In the genomic region with DNA sequence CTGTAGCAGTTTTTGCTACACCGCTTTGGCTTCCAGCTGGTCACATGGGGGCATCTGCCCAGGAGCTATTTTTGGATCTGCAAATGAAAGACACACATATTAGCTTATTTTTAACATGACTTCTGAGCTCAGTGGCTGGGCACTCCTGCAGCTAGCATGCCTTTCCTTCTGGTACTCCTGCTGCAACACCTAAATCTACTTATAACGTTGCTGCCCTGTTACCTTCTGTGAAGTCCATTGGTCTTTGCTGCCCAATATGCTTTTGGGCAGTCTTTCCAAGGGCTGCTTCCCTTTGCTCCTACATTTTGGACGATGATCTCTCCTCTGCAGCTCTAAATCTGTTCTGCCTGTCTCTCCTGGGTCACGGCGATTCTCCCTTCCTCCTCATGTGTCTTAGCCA, we compare ENCODE assay signal across 30 mouse cellular contexts. TPM values are rescaled to one million over a fixed set of nuclear protein-coding genes. Genes with fewer than 3 reads are reported as not detected.
DNase-seq lines count a peak whose midpoint lies in the region; ATAC-seq lines count a peak whose summit lies in the region.
"Had no signal": no experiment of that assay in that cellular context is flagged by ENCODE, and none has a peak within 500 bp of the region (broad histone marks: within the 10 kb centered on the region; RNA-seq: fewer than 3 reads in every experiment).

No protein-coding gene starts in this region.

- no peaks in the 10 kb centered on the region for H3K27me3 ChIP-seq in heart, embryonic 10.5 days (ENCODE audit: insufficient read depth, poor library complexity, severe bottlenecking)
- H3K27me3 ChIP-seq in hindbrain, embryonic 11.5 days (ENCODE audit: control insufficient read depth, insufficient read depth, low read length) = no peaks in the 10 kb centered on the region
- H3K27me3 ChIP-seq: embryonic facial prominence, embryonic 12.5 days; limb, embryonic 12.5 days; liver, embryonic 15.5 days; midbrain, embryonic 15.5 days; neural tube, embryonic 15.5 days had no signal

- H3K4me1 ChIP-seq in heart, embryonic 10.5 days = no peaks in the 10 kb centered on the region
- H3K4me1 ChIP-seq in hindbrain, embryonic 11.5 days (replicated peaks; ENCODE audit: control insufficient read depth, insufficient read depth, low read length) = no peaks in the 10 kb centered on the region
- H3K4me1 ChIP-seq: liver, embryonic 15.5 days; midbrain, embryonic 10.5 days; midbrain, embryonic 15.5 days; neural tube, embryonic 15.5 days had no signal

- WGBS in heart, embryonic 10.5 days = 72% methylated on average over 5 of the region's 5 CpGs
- 81% methylated on average over 5 of the region's 5 CpGs for WGBS in hindbrain, embryonic 11.5 days

- ATAC-seq in hindbrain, embryonic 11.5 days (ENCODE audit: low FRiP score) = no peak
- ATAC-seq: CD4-positive, CD25-positive, alpha-beta regulatory T cell, adult 4 months; forebrain, embryonic 16.5 days; inflammation-experienced regulatory T-cells, adult 6 months; midbrain, embryonic 15.5 days had no signal

- no peaks in the 10 kb centered on the region for H3K36me3 ChIP-seq in heart, embryonic 10.5 days
- H3K36me3 ChIP-seq in hindbrain, embryonic 11.5 days (ENCODE audit: control insufficient read depth, insufficient read depth, low read length) = no peaks in the 10 kb centered on the region
- H3K36me3 ChIP-seq: embryonic facial prominence, embryonic 12.5 days; limb, embryonic 12.5 days; liver, embryonic 15.5 days; midbrain, embryonic 10.5 days; midbrain, embryonic 15.5 days; neural tube, embryonic 15.5 days had no signal

- no peaks in the 10 kb centered on the region for H3K9me3 ChIP-seq in heart, embryonic 10.5 days
- no peaks in the 10 kb centered on the region for H3K9me3 ChIP-seq in hindbrain, embryonic 11.5 days (ENCODE audit: control insufficient read depth, low read length)
- H3K9me3 ChIP-seq: embryonic facial prominence, embryonic 12.5 days; limb, embryonic 12.5 days; liver, embryonic 15.5 days; midbrain, embryonic 10.5 days; midbrain, embryonic 15.5 days; neural tube, embryonic 15.5 days had no signal

- no peak overlapping the region for H3K9ac ChIP-seq in hindbrain, embryonic 11.5 days (ENCODE audit: low read depth, low read length)
- H3K9ac ChIP-seq: embryonic facial prominence, embryonic 12.5 days; hindbrain, embryonic 14.5 days; limb, embryonic 12.5 days; liver, embryonic 15.5 days; lung, embryonic 14.5 days; midbrain, embryonic 15.5 days; neural tube, embryonic 15.5 days had no signal

- no peak overlapping the region for H3K4me3 ChIP-seq in heart, embryonic 10.5 days
- no peak overlapping the region for H3K4me3 ChIP-seq in hindbrain, embryonic 11.5 days (ENCODE audit: low read depth, low read length)
- H3K4me3 ChIP-seq: embryonic facial prominence, embryonic 12.5 days; erythroblast, embryonic 14.5 days; left cerebral cortex, adult 2 months; limb, embryonic 12.5 days; liver, embryonic 15.5 days; midbrain, embryonic 10.5 days; midbrain, embryonic 15.5 days; neural tube, embryonic 15.5 days had no signal

- no peak overlapping the region for H3K4me2 ChIP-seq in hindbrain, embryonic 11.5 days (replicated peaks; ENCODE audit: low read depth, low read length)
- H3K4me2 ChIP-seq: embryonic facial prominence, embryonic 12.5 days; heart, embryonic 11.5 days; hindbrain, embryonic 14.5 days; limb, embryonic 12.5 days; liver, embryonic 15.5 days; lung, embryonic 14.5 days; midbrain, embryonic 15.5 days; neural tube, embryonic 15.5 days had no signal

- peak; percentile 72 for DNase-seq in heart, adult 11 months
- no peak for DNase-seq in heart, embryonic 10.5 days (ENCODE audit: low spot score)
- peak; percentile 39 for DNase-seq in cerebellum, adult 8-10 months
- peak; percentile 55 to 61 for DNase-seq in cerebellum, postnatal 25 days
- no peak for DNase-seq in hindbrain, embryonic 11.5 days (ENCODE audit: low spot score)
- DNase-seq in adrenal gland, adult 2 months = no peak
- DNase-seq in right cerebral cortex, postnatal 25 days = no peak
- DNase-seq: adrenal gland, postnatal 25 days; gastrocnemius, postnatal 10 days; heart, postnatal 36 days; kidney, adult 11 months; kidney, postnatal 25 days; lung, embryonic 14.5 days; spleen, adult 18-20 months; thymus, adult 2 months; thymus, postnatal 36 days had no signal

- H3K27ac ChIP-seq in heart, embryonic 10.5 days = no peak overlapping the region
- no peak overlapping the region for H3K27ac ChIP-seq in hindbrain, embryonic 11.5 days (ENCODE audit: low read depth, low read length)
- H3K27ac ChIP-seq: embryonic facial prominence, embryonic 12.5 days; hindbrain, embryonic 14.5 days; left cerebral cortex, adult 2 months; limb, embryonic 12.5 days; liver, embryonic 15.5 days; midbrain, embryonic 10.5 days; midbrain, embryonic 15.5 days; neural tube, embryonic 15.5 days; stomach, postnatal 0 days had no signal

RNA-seq across cellular contexts. Expression of gene Dmac1, which starts 54.7 kb away (rescaled TPM):
- 85.4 and 91.6 TPM in 2 replicates for polyA plus RNA-seq in heart, embryonic 10.5 days (2016; fragmentation: Nextera tagmentation; extraction: Ambion mirVana)
- 108 and 115 TPM in 2 replicates for polyA plus RNA-seq in hindbrain, embryonic 11.5 days (2014; fragmentation: Nextera tagmentation; extraction: Ambion mirVana)
- total RNA-seq in adrenal gland, adult 2 months (2021) = 10 to 100 TPM; 50.2 to 53.2 TPM
- 60.7 and 65.7 TPM in 2 replicates for polyA plus RNA-seq in adrenal gland, adult 2 months (2012; rRNA removed)

Comparison
In these comparisons a context has a peak if more than half of its experiments do, and no peak if none do; other contexts are left out.
1. DNase-seq: peak in heart, adult 11 months (single experiment), cerebellum, adult 8-10 months (single experiment) and cerebellum, postnatal 25 days (2 of 2); none in heart, embryonic 10.5 days (single experiment), hindbrain, embryonic 11.5 days (single experiment), adrenal gland, adult 2 months (single experiment) and right cerebral cortex, postnatal 25 days (single experiment).